Mouse (Mus musculus) right cerebral cortex, postnatal 14 days (tissue): ENCODE data around the gene Spg7.

Source experiments
- DNase-seq: peaks from one replicate; pipeline ENCODE4 v3.0.0; 2022

Spg7 gene

GRCm38 (mm10) chr8:123136287-123136686 lies 73.5 kb downstream of the Spg7 start:
- DNase-seq = no peak

GRCm38 (mm10) chr8:123137645-123138077 lies 74.9 kb downstream of the Spg7 start:
- DNase-seq = peak; percentile 62

GRCm38 (mm10) chr8:123138741-123139140 lies 76.0 kb downstream of the Spg7 start:
- DNase-seq = no peak

GRCm38 (mm10) chr8:123141741-123142462 lies 79.2 kb downstream of the Spg7 start:
- DNase-seq = peak; percentile 42

- no peak for DNase-seq
Measured at GRCm38 (mm10) chr8:123145279-123145678, 82.5 kb downstream of the Spg7 start.

GRCm38 (mm10) chr8:123146390-123146789 lies 83.6 kb downstream of the Spg7 start:
- DNase-seq = no peak
